Mouse (Mus musculus): ENCODE data around the gene Dek. TPM values are rescaled to one million over a fixed set of nuclear protein-coding genes. Genes with fewer than 3 reads are reported as not detected.

Gene Dek
- 97.3 and 110 TPM in 2 replicates for polyA plus RNA-seq (2015; fragmentation: Nextera tagmentation; extraction: Ambion mirVana)

GRCm38 (mm10) chr13:47105711-47106579, at the start of gene Dek:
TSS of gene Dek (minus strand) at chr13:47106201.

GRCm38 (mm10) chr13:47122537-47123430, 16.8 kb upstream of the Dek start, which contains the start of gene Rnf144b:
TSS of gene Rnf144b (plus strand) at chr13:47122656.

DNA sequence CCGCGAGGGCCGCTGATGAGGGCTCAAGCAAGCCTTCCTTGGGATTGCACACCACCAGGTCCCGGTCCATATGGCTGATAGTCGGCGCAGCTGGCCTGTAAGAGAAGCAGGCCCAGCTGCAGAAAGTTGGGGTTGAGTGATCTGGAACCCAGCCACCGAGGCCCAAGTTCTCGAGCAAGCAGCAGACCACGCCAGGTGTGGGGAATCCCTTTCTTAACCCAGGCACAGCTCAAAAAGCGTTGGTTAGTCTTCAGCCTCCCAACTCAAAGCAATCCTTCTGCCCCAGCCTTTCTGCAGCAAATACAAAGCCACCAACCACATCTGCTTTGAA, 61.4 kb downstream of the Dek start, which contains the start of gene Tpmt:
TSS of gene Tpmt (minus strand) at position 121 of the 331 bp plus-strand sequence.

DNA sequence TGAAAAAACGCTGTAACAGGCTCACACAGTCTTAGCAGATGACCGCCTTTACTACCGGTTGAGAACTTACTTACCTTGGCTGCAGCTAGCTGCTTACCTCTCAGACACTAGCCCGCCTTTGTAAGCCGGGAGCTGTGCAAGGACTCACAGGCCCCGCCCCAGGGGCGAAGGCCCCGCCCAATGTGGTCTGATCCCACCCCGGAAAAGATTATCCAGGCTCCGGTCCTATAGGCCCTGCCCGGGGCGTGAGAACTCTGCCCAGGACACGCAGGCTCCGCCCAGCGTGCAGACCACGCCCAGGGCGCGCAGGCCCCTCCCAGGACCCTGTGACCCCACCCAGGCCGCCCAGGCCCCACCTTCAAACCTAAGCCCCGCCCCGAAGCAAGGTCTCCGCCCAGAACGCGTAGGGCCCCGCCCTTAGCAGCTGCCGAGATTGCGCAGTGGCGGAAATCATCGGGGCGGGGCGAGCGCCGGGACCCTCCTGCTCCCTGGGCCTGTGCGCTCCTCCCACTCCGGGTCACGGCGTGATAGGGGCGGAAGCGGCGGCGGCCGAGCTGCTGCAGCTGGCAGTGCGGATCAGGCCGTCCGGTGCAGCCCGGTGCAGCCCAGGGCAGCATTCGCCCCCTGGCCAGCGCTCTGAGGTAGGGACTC, 62.8 kb downstream of the Dek start, which contains the start of gene Kdm1b:
TSS of gene Kdm1b (plus strand) at position 470 of the 651 bp plus-strand sequence.

Other genes with a start within 250 kb of the Dek start
- 15.4 and 16.3 TPM in 2 replicates for gene Kif13a, start 176.3 kb downstream of the Dek start, polyA plus RNA-seq (2015; fragmentation: Nextera tagmentation; extraction: Ambion mirVana)
- gene Nhlrc1, start 91.4 kb downstream of the Dek start, polyA plus RNA-seq (2015; fragmentation: Nextera tagmentation; extraction: Ambion mirVana): 3.3 and 3.6 TPM in 2 replicates
- 3.8 and 4.3 TPM in 2 replicates for gene Kdm1b, start 62.7 kb downstream of the Dek start, polyA plus RNA-seq (2015; fragmentation: Nextera tagmentation; extraction: Ambion mirVana)
- gene Tpmt, start 61.5 kb downstream of the Dek start, polyA plus RNA-seq (2015; fragmentation: Nextera tagmentation; extraction: Ambion mirVana): 6.3 and 8.1 TPM in 2 replicates
- 3.0 and 3.2 TPM in 2 replicates for gene Rnf144b, start 16.5 kb upstream of the Dek start, polyA plus RNA-seq (2015; fragmentation: Nextera tagmentation; extraction: Ambion mirVana)

Data from skeletal muscle tissue, postnatal 0 days (tissue).